30 mouse cellular contexts compared by ENCODE assay signal in the genomic region with DNA sequence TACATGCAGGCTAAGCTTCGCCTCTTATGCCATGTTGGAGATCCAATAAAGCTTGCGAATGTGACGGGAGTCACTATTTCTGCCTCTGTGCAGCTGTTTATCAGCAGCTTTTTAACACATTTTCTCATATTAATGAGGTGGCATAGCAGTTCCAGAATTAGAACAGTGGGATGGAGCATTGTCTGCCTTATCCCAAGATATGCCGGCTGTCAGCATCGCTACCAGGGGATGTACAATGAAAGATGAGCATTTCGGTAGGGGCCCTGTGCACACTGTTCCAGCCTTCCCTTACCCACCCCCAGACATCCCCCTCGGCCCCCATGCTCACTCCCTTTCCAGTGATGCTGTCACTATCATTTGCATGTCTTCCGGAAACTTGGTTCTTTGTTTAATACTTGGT.
DNase-seq lines count a peak whose midpoint lies in the region; ATAC-seq lines count a peak whose summit lies in the region.
"Had no signal": no experiment of that assay in that cellular context is flagged by ENCODE, and none has a peak within 500 bp of the region (broad histone marks: within the 10 kb centered on the region; RNA-seq: fewer than 3 reads in every experiment).

No protein-coding gene starts in this region.

- no peaks in the 10 kb centered on the region for H3K4me1 ChIP-seq in forebrain, embryonic 14.5 days (ENCODE audit: control insufficient read depth, insufficient read depth, low read length)
- no peaks in the 10 kb centered on the region for H3K4me1 ChIP-seq in forebrain, embryonic 10.5 days
- H3K4me1 ChIP-seq in hindbrain, embryonic 16.5 days (ENCODE audit: control insufficient read depth, insufficient read depth, low read depth, low read length): no peaks in the 10 kb centered on the region
- H3K4me1 ChIP-seq in hindbrain, embryonic 12.5 days: no peaks in the 10 kb centered on the region
- H3K4me1 ChIP-seq: embryonic facial prominence, embryonic 13.5 days; limb, embryonic 10.5 days; limb, embryonic 15.5 days; liver, embryonic 13.5 days; megakaryocyte, embryonic 14.5 days had no signal

- H3K4me2 ChIP-seq in forebrain, embryonic 14.5 days (ENCODE audit: low read length): no peak overlapping the region
- H3K4me2 ChIP-seq in hindbrain, embryonic 16.5 days (ENCODE audit: low read length): no peak overlapping the region
- no peak overlapping the region for H3K4me2 ChIP-seq in hindbrain, embryonic 12.5 days (replicated peaks)
- H3K4me2 ChIP-seq: embryonic facial prominence, embryonic 13.5 days; limb, embryonic 15.5 days; liver, embryonic 13.5 days had no signal

- WGBS in forebrain, embryonic 14.5 days: 87% methylated on average over 8 of the region's 8 CpGs
- WGBS in forebrain, embryonic 10.5 days: 93% methylated on average over 8 of the region's 8 CpGs
- 67% methylated on average over 8 of the region's 8 CpGs for WGBS in hindbrain, embryonic 16.5 days
- 88% methylated on average over 8 of the region's 8 CpGs for WGBS in hindbrain, embryonic 12.5 days

- H3K36me3 ChIP-seq in forebrain, embryonic 14.5 days (ENCODE audit: control insufficient read depth, insufficient read depth, low read length): no peaks in the 10 kb centered on the region
- no peaks in the 10 kb centered on the region for H3K36me3 ChIP-seq in forebrain, embryonic 10.5 days (replicated peaks)
- H3K36me3 ChIP-seq in hindbrain, embryonic 16.5 days (ENCODE audit: control insufficient read depth, insufficient read depth, low read length): no peaks in the 10 kb centered on the region
- H3K36me3 ChIP-seq in hindbrain, embryonic 12.5 days: no peaks in the 10 kb centered on the region
- H3K36me3 ChIP-seq: embryonic facial prominence, embryonic 13.5 days; G1E; limb, embryonic 10.5 days; limb, embryonic 15.5 days; liver, embryonic 13.5 days had no signal

- ATAC-seq in forebrain, embryonic 14.5 days: no peak
- peak; percentile 45; the same call in 1 of the 2 replicates for ATAC-seq in hindbrain, embryonic 16.5 days
- no peak for ATAC-seq in hindbrain, embryonic 12.5 days (ENCODE audit: low FRiP score)
- ATAC-seq: intestine, embryonic 16.5 days; lung, postnatal 0 days; midbrain, embryonic 16.5 days had no signal

- no peak for DNase-seq in forebrain, embryonic 14.5 days (ENCODE audit: low spot score)
- DNase-seq in forebrain, embryonic 10.5 days (ENCODE audit: extremely low spot score, low spot score): no peak
- DNase-seq in right cerebral cortex, adult 18-20 months: peak; percentile 12
- no peak for DNase-seq in right cerebral cortex, adult 2 months (ENCODE audit: low spot score in 2 of 2)
- DNase-seq in cerebellum, postnatal 14 days: no peak
- DNase-seq: adrenal gland, adult 8-10 months; cerebellum, adult 11-12 months; cerebellum, adult 9-11 months; gastrocnemius, postnatal 14 days; heart, postnatal 14 days; kidney, adult 8-10 months; kidney, postnatal 4 days; layer of hippocampus, adult 9-11 months; liver, embryonic 13.5 days; lung, adult 18-20 months; lung, postnatal 4 days; thymus, adult 2 months; thymus, postnatal 4 days had no signal

- H3K27me3 ChIP-seq in forebrain, embryonic 14.5 days (replicated peaks; ENCODE audit: control insufficient read depth, insufficient read depth, low read length): no peaks in the 10 kb centered on the region
- no peaks in the 10 kb centered on the region for H3K27me3 ChIP-seq in forebrain, embryonic 10.5 days (ENCODE audit: poor library complexity, severe bottlenecking)
- H3K27me3 ChIP-seq in hindbrain, embryonic 16.5 days (replicated peaks; ENCODE audit: control insufficient read depth, insufficient read depth, low read length): no peaks in the 10 kb centered on the region
- no peaks in the 10 kb centered on the region for H3K27me3 ChIP-seq in hindbrain, embryonic 12.5 days
- H3K27me3 ChIP-seq: embryonic facial prominence, embryonic 13.5 days; limb, embryonic 15.5 days; liver, embryonic 13.5 days; megakaryocyte, embryonic 14.5 days had no signal

- peak overlapping the region; percentile 1; the same call in 1 of the 2 replicates for H3K27ac ChIP-seq in forebrain, embryonic 14.5 days (ENCODE audit: low read depth, low read length)
- no peak overlapping the region for H3K27ac ChIP-seq in forebrain, embryonic 10.5 days
- no peak overlapping the region; the same call in 1 of the 2 replicates for H3K27ac ChIP-seq in hindbrain, embryonic 16.5 days (ENCODE audit: low read depth, low read length)
- H3K27ac ChIP-seq in hindbrain, embryonic 12.5 days: no peak overlapping the region
- H3K27ac ChIP-seq: embryonic facial prominence, embryonic 13.5 days; kidney, postnatal 0 days; limb, embryonic 10.5 days; limb, embryonic 15.5 days; liver, embryonic 13.5 days had no signal

- H3K4me3 ChIP-seq in forebrain, embryonic 14.5 days (ENCODE audit: low read depth, low read length): no peak overlapping the region
- no peak overlapping the region for H3K4me3 ChIP-seq in forebrain, embryonic 10.5 days
- H3K4me3 ChIP-seq in hindbrain, embryonic 16.5 days (ENCODE audit: low read length): no peak overlapping the region
- no peak overlapping the region for H3K4me3 ChIP-seq in hindbrain, embryonic 12.5 days
- H3K4me3 ChIP-seq: embryonic facial prominence, embryonic 13.5 days; limb, embryonic 10.5 days; limb, embryonic 15.5 days; liver, embryonic 13.5 days; myocyte had no signal

- no peaks in the 10 kb centered on the region for H3K9me3 ChIP-seq in forebrain, embryonic 14.5 days (replicated peaks; ENCODE audit: control insufficient read depth, low read length)
- no peaks in the 10 kb centered on the region for H3K9me3 ChIP-seq in forebrain, embryonic 10.5 days
- no peaks in the 10 kb centered on the region for H3K9me3 ChIP-seq in hindbrain, embryonic 16.5 days (ENCODE audit: control insufficient read depth, low read length)
- H3K9me3 ChIP-seq in hindbrain, embryonic 12.5 days (replicated peaks): no peaks in the 10 kb centered on the region
- H3K9me3 ChIP-seq: embryonic facial prominence, embryonic 13.5 days; limb, embryonic 10.5 days; limb, embryonic 15.5 days; liver, embryonic 13.5 days; megakaryocyte, embryonic 14.5 days had no signal

- H3K9ac ChIP-seq in forebrain, embryonic 14.5 days (ENCODE audit: low read length): no peak overlapping the region
- no peak overlapping the region for H3K9ac ChIP-seq in hindbrain, embryonic 16.5 days (ENCODE audit: low read depth, low read length)
- no peak overlapping the region for H3K9ac ChIP-seq in hindbrain, embryonic 12.5 days
- H3K9ac ChIP-seq: embryonic facial prominence, embryonic 13.5 days; limb, embryonic 15.5 days; liver, embryonic 13.5 days had no signal
